Mouse (Mus musculus) embryonic facial prominence, embryonic 11.5 days (tissue): Measurements from ENCODE around the gene Tpbgl. TPM values are rescaled to one million over a fixed set of nuclear protein-coding genes. Genes with fewer than 3 reads are reported as not detected.

Experiments used
- ATAC-seq: fragments of 200-750 bp; cut with Nextera tagmentation; replicated peaks from 2 replicates; pipeline ENCODE4 v1.8.0; 2017; ENCODE audit warnings: low read depth; ENCODE audit not compliant: insufficient number of reproducible peaks, low FRiP score, low TSS enrichment
- DNase-seq: peaks from one replicate; pipeline ENCODE4 v3.0.0-alpha.2; 2015; ENCODE audit warnings: low spot score
- H3K27ac ChIP-seq: fragments of 300-500 bp; sonication (generic); replicated peaks from 2 replicates; pipeline ENCODE4 v1.5.1; 2014; ENCODE audit warnings: mild to moderate bottlenecking, low read depth, low read length, control low read depth
- H3K27me3 ChIP-seq: fragments of 300-500 bp; sonication (generic); 2 replicates; pipeline ENCODE4 v1.6.1; 2014; ENCODE audit warnings: mild to moderate bottlenecking, low read length, moderate library complexity, mixed read lengths; ENCODE audit not compliant: control insufficient read depth, insufficient read depth
- H3K36me3 ChIP-seq: fragments of 300-500 bp; sonication (generic); replicated peaks from 2 replicates; pipeline ENCODE4 v1.6.1; 2014; ENCODE audit warnings: low read depth, mild to moderate bottlenecking, low read length, moderate library complexity, mixed read lengths; ENCODE audit not compliant: control insufficient read depth, insufficient read depth
- H3K4me1 ChIP-seq: fragments of 300-500 bp; sonication (generic); 2 replicates; pipeline ENCODE4 v1.6.1; 2014; ENCODE audit warnings: low read length, mixed read lengths; ENCODE audit not compliant: control insufficient read depth, insufficient read depth
- H3K4me2 ChIP-seq: fragments of 300-500 bp; sonication (generic); 2 replicates; pipeline ENCODE4 v1.6.1; 2014; ENCODE audit warnings: low read depth, mild to moderate bottlenecking, control low read depth, low read length, moderate library complexity
- H3K4me3 ChIP-seq: fragments of 300-500 bp; sonication (generic); 2 replicates; pipeline ENCODE4 v1.5.1; 2014; ENCODE audit warnings: low read depth, low read length, control low read depth
- H3K9ac ChIP-seq: fragments of 300-500 bp; sonication (generic); replicated peaks from 2 replicates; pipeline ENCODE4 v1.6.1; 2014; ENCODE audit warnings: mild to moderate bottlenecking, control low read depth, low read length
- H3K9me3 ChIP-seq: fragments of 300-500 bp; sonication (generic); replicated peaks from 2 replicates; pipeline ENCODE4 v1.6.1; 2016; ENCODE audit warnings: mild to moderate bottlenecking, low read length, inconsistent platforms, mixed read lengths; ENCODE audit not compliant: control insufficient read depth
- WGBS: fragments of 180-500 bp; shearing (Covaris S2); extraction: QIAGEN DNeasy Blood & Tissue Kit; methylation state at CpG from one replicate; pipeline ENCODE4 v1.1.7; 2014; 5-methylcytosine and 5-hydroxymethylcytosine counted together
- polyA plus RNA-seq: library from polyadenylated mRNA; unstranded; fragments of >200 nt; fragmentation: Nextera tagmentation; extraction: Ambion mirVana; gene quantifications from 2 replicates; pipeline ENCODE4 v1.2.1, GENCODE M21; 2014

Gene Tpbgl
- polyA plus RNA-seq, 1 experiment from 2014 or later: 0.49 TPM

DNA sequence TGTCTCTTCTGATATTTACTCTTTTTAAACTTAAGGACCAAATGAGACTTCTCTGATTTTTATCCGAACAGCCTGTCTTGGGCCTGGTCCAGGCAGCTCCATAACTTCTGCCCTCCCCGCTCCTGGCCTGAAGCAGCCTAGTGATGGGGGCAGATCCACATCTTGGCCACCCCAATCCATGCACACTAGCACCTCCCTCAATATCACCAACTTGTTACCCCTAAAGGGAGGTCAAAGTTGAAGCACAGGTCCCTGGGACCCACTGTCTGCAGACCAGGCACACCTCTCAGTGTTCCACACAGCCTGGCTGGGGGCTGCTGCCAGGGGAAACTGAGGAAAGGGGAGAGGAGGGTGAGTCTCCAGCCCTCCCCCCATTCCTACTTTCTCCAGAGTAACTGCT is 21.8 kb downstream of the Tpbgl start:
- H3K27ac ChIP-seq: no peak overlapping the region
- DNase-seq: no peak
- 97% methylated on average over 2 of the region's 2 CpGs for WGBS
- H3K36me3 ChIP-seq: no peaks in the 10 kb centered on the region
- no peaks in the 10 kb centered on the region for H3K4me1 ChIP-seq
- H3K9me3 ChIP-seq: no peaks in the 10 kb centered on the region
- H3K4me2 ChIP-seq: no peak overlapping the region
- no peaks in the 10 kb centered on the region for H3K27me3 ChIP-seq
- no peak for ATAC-seq
- H3K9ac ChIP-seq: no peak overlapping the region
- H3K4me3 ChIP-seq: no peak overlapping the region

DNA sequence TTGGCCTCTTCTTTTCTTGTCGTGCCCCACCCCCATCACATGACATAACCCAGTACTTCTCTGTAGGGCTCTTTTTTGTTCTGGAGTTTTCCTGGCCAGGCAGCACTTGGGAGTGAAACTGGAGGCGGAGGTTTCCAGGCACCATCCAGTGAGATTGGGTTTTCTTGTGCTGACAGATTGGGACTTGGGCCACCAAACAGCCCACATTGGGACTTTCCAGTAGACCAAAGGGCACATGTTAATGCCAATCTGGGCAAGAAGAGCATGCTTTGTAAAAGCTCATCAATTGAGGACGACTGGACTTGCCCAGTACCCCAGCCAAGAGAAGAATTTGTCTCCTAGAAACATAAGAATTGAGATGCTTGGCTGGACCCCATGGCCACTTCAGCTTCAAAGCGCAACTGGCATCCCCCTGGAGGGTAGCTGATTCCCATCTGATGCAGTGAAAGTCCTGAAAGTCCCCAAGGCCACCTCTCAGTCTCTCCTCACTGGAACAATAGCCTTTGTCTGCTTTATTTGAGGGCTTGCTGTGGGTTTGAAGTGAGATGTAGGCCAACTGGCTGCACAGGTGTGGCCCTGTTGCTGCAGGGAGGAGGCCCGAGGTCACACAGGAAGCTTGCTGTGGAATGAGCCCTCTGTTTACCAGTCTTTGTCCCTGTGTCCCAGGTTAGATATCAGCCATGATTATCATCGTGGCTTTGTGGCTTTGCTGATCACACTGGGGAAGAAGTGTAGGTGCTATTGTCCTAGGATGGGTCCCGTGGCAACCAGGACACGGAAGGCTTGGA is 22.8 kb downstream of the Tpbgl start:
- Histone ChIP-seq H3K9ac (no peak overlapping the region), H3K27me3 (no peaks in the 10 kb centered on the region), H3K9me3 (no peaks in the 10 kb centered on the region), H3K36me3 (no peaks in the 10 kb centered on the region), H3K4me3 (no peak overlapping the region), H3K4me2 (no peak overlapping the region), H3K27ac (no peak overlapping the region), H3K4me1 (no peaks in the 10 kb centered on the region)
- no peak for ATAC-seq
- WGBS: 80% methylated on average over 8 of the region's 8 CpGs
- DNase-seq: no peak

DNA sequence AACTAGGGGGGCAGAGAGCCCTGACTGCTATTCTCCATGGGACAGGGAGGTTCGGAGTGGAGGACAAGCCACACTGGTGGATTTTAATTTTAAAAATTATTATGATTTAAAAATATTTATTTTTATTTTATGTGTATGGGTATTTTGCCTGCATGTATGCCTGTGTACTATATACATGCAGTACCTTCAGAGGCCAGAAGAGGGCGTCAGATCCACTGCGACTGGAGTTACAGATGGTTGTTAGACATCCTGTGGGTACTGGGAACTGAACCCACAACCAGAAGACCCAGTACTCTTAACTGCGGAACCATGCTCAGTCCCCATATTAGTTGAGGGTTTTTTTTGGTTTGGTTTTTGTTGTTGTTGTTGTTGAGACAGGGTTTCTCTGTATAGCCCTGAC is 28.2 kb downstream of the Tpbgl start:
- H3K9ac ChIP-seq: no peak overlapping the region
- H3K4me2 ChIP-seq: no peak overlapping the region
- 78% methylated on average over 4 of the region's 4 CpGs for WGBS
- H3K9me3 ChIP-seq: no peaks in the 10 kb centered on the region
- H3K4me3 ChIP-seq: no peak overlapping the region
- H3K36me3 ChIP-seq: no peaks in the 10 kb centered on the region
- H3K27ac ChIP-seq: no peak overlapping the region
- no peaks in the 10 kb centered on the region for H3K4me1 ChIP-seq
- no peaks in the 10 kb centered on the region for H3K27me3 ChIP-seq
- ATAC-seq (no peak), DNase-seq (no peak)

DNA sequence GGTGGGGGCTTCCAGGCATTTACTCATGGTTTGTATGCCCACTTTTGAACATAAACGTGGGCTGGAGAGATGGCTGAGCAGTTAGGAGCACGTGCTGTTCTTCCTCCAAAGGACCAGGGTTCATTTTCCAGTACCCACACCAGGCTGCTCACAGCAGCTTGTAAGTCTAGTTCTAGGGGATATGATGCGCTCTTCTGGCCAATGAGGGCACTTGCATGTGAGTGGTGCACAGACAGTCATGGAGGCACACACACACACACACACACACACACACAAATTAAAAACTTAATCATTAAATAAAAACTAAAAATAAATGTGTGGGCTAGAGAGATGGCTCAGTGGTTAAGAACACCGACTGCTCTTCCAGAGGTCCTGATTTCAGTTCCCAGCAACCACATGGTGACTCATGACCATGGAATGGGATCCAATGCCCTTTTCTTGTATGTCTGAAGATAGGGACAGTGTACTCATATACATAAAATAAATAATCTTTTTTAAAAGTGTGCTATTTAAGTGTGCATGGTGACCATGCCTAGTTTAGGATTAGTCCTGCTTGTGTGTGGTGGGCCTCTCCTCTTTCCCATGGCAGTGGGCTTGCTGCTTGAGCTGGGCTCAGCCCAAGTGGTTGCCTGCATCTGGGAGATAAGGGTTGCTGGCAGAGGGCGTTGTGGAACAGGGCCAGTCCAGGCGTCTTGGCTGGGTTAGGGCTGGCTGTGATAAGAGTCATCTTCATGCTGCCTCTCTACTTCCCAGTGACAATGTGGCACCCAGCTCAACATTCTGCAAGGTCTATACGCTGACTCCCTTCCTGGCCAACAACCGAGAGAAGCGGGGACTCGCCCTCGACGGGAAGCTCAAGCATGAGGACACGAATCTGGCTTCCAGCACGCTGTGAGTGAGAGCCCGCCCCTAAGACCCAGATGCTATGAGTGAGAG is 32.8 kb downstream of the Tpbgl start:
- H3K4me3 ChIP-seq: no peak overlapping the region
- WGBS: 88% methylated on average over 15 of the region's 15 CpGs
- DNase-seq: no peak

DNA sequence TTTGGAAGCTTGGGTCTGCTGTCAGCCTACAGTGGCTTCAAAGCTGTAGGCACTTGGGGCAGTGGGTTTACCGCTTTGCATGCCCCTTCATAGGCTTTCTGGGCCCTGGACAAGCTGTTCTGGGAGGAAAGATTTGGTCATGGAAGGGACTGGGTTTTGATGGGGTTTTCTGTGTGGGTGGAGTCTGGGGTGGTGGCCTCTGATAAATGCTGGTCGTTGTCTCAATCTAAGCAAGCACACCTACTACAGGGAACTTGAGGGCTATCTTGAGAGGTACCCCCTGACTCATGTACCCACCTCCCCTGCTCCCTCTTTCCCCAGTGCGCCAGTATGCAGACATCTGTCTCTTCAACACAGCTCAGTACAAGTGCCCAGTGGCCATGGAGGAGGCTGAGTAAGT is 34.2 kb downstream of the Tpbgl start:
- no peak overlapping the region for H3K4me3 ChIP-seq
- H3K4me1 ChIP-seq: no peaks in the 10 kb centered on the region
- ATAC-seq (no peak), DNase-seq (no peak)
- 91% methylated on average over 3 of the region's 3 CpGs for WGBS
- no peaks in the 10 kb centered on the region; the same call in 1 of the 2 replicates for H3K36me3 ChIP-seq
- no peaks in the 10 kb centered on the region for H3K9me3 ChIP-seq
- no peak overlapping the region for H3K27ac ChIP-seq
- H3K9ac ChIP-seq: no peak overlapping the region
- no peaks in the 10 kb centered on the region for H3K27me3 ChIP-seq
- no peak overlapping the region for H3K4me2 ChIP-seq

More for the DNA sequence above, 32.8 kb downstream of the Tpbgl start:
- Histone ChIP-seq H3K36me3 (no peaks in the 10 kb centered on the region), H3K4me1 (no peaks in the 10 kb centered on the region), H3K9ac (no peak overlapping the region), H3K27ac (no peak overlapping the region), H3K27me3 (no peaks in the 10 kb centered on the region), H3K4me2 (no peak overlapping the region), H3K9me3 (no peaks in the 10 kb centered on the region)
- ATAC-seq: no peak

DNA sequence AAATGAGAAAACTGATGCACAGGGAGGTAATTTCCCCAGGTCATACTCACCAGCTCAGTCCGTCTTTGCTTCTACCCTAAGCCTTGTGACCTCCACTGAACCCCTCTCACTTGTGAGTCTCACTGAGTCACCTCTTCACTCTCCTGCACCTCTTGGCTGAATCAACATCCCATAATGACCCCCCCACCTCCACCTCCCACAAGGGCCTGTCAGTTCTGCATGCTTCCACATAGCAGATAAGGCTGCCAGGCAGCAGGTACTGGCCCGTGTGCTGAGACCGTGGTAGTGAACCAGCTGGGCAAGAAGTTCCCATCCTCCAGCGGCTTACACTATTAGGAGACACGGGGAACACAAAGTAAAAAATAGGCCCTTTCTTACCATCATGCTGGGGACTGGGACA is 36.3 kb downstream of the Tpbgl start:
- no peak for DNase-seq
- 88% methylated on average over 5 of the region's 5 CpGs for WGBS
- no peak overlapping the region for H3K4me3 ChIP-seq
- no peaks in the 10 kb centered on the region for H3K9me3 ChIP-seq
- H3K36me3 ChIP-seq: no peaks in the 10 kb centered on the region; the same call in 1 of the 2 replicates
- no peak for ATAC-seq
- no peak overlapping the region for H3K9ac ChIP-seq
- no peaks in the 10 kb centered on the region for H3K4me1 ChIP-seq
- no peaks in the 10 kb centered on the region for H3K27me3 ChIP-seq
- H3K27ac ChIP-seq: no peak overlapping the region
- H3K4me2 ChIP-seq: no peak overlapping the region

DNA sequence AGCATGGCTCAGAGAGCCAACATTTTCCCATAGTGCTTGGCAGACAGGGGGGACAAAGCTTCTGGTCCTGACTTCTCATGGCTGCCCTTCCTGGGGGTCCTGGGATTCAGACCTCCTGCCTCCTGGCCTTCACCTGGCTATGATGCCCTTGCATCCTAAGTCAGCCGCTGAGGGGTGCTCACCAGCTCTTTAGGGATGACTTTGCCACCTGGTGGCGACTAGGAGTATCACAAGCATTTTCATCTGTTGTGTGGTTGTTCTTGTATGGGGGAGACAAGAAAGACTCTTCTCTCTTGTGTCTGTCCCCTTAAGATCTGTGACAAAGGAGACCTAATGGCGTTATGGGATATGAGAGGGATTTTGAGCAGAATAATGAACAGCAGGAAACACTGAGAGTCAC is 36.8 kb downstream of the Tpbgl start:
- Histone ChIP-seq H3K9me3 (no peaks in the 10 kb centered on the region), H3K4me3 (no peak overlapping the region), H3K9ac (no peak overlapping the region), H3K36me3 (no peaks in the 10 kb centered on the region; the same call in 1 of the 2 replicates), H3K27ac (no peak overlapping the region), H3K27me3 (no peaks in the 10 kb centered on the region), H3K4me2 (no peak overlapping the region), H3K4me1 (no peaks in the 10 kb centered on the region)
- 16% methylated on average over 3 of the region's 3 CpGs for WGBS
- ATAC-seq (no peak), DNase-seq (peak; percentile 81)

DNA sequence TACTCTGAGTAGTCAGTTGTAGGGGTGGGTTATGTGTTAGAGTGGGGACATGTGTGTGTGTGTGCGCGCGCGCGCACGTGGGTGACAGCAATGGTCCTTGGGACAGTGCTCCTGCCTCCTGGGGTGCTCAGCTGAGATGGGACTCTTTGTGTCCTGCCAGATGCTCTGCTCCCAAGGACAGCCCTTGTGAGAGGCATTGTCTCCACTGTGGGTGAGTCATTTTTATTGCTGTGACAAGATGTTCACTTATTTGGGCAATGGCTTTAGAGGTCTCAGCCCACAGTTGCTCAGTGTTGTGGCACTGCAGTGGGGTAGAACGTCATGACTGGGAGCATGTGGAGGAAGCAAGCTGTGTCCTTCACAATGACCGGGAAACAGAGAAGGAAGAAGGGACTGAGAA is 40.9 kb downstream of the Tpbgl start:
- H3K4me3 ChIP-seq: no peak overlapping the region
- 88% methylated on average over 8 of the region's 8 CpGs for WGBS
- DNase-seq: no peak
- H3K27me3 ChIP-seq: no peaks in the 10 kb centered on the region
- no peak overlapping the region for H3K9ac ChIP-seq
- no peak for ATAC-seq
- no peaks in the 10 kb centered on the region; the same call in 1 of the 2 replicates for H3K36me3 ChIP-seq
- H3K4me1 ChIP-seq: no peaks in the 10 kb centered on the region
- no peak overlapping the region for H3K4me2 ChIP-seq
- H3K27ac ChIP-seq: no peak overlapping the region
- H3K9me3 ChIP-seq: no peaks in the 10 kb centered on the region
